Mouse (Mus musculus): ENCODE data around the gene Pbx1.
A peak's percentile ranks its signal among the peaks of the same experiment; 100 is the strongest.

The Pbx1 gene

GRCm38 (mm10) chr1:168225595-168226127 is 206.4 kb downstream of the Pbx1 start:
- DNase-seq (ENCODE audit: low spot score) = no peak

GRCm38 (mm10) chr1:168224218-168224617 is 207.9 kb downstream of the Pbx1 start:
- no peak for DNase-seq (ENCODE audit: low spot score)

GRCm38 (mm10) chr1:168222794-168223193 is 209.3 kb downstream of the Pbx1 start:
- DNase-seq (ENCODE audit: low spot score) = no peak

- DNase-seq (ENCODE audit: low spot score) = peak; percentile 53
These were observed 211.0 kb downstream of the Pbx1 start for GRCm38 (mm10) chr1:168221071-168221521.

GRCm38 (mm10) chr1:168215896-168216747 is 215.9 kb downstream of the Pbx1 start:
- DNase-seq (ENCODE audit: low spot score) = no peak

GRCm38 (mm10) chr1:168215468-168215867 is 216.6 kb downstream of the Pbx1 start:
- no peak for DNase-seq (ENCODE audit: low spot score)

GRCm38 (mm10) chr1:168214040-168214443 is 218.0 kb downstream of the Pbx1 start:
- DNase-seq (ENCODE audit: low spot score) = peak; percentile 82

- no peak for DNase-seq (ENCODE audit: low spot score)
These were observed 218.5 kb downstream of the Pbx1 start for GRCm38 (mm10) chr1:168213595-168213994.

- no peak for DNase-seq (ENCODE audit: low spot score)
These were observed 221.7 kb downstream of the Pbx1 start for GRCm38 (mm10) chr1:168210401-168210800.

GRCm38 (mm10) chr1:168200570-168201156 is 231.4 kb downstream of the Pbx1 start:
- no peak for DNase-seq (ENCODE audit: low spot score)

- no peak for DNase-seq (ENCODE audit: low spot score)
These were observed 233.8 kb downstream of the Pbx1 start for GRCm38 (mm10) chr1:168198276-168198675.

- DNase-seq (ENCODE audit: low spot score) = no peak
These were observed 234.2 kb downstream of the Pbx1 start for GRCm38 (mm10) chr1:168197908-168198258.

GRCm38 (mm10) chr1:168197195-168197907 is 234.7 kb downstream of the Pbx1 start:
- no peak for DNase-seq (ENCODE audit: low spot score)

- peak; percentile 32 for DNase-seq (ENCODE audit: low spot score)
These were observed 238.7 kb downstream of the Pbx1 start for GRCm38 (mm10) chr1:168193364-168193763.

- no peak for DNase-seq (ENCODE audit: low spot score)
These were observed 249.3 kb downstream of the Pbx1 start for GRCm38 (mm10) chr1:168182816-168183215.

- DNase-seq (ENCODE audit: low spot score) = peak; percentile 17
These were observed 251.2 kb downstream of the Pbx1 start for GRCm38 (mm10) chr1:168180622-168181441.

- no peak for DNase-seq (ENCODE audit: low spot score)
These were observed 252.4 kb downstream of the Pbx1 start for GRCm38 (mm10) chr1:168179691-168180090.

GRCm38 (mm10) chr1:168178611-168179010 is 253.5 kb downstream of the Pbx1 start:
- DNase-seq (ENCODE audit: low spot score) = no peak

GRCm38 (mm10) chr1:168175586-168175985 is 256.5 kb downstream of the Pbx1 start:
- DNase-seq (ENCODE audit: low spot score) = no peak

GRCm38 (mm10) chr1:168169791-168170190 is 262.3 kb downstream of the Pbx1 start:
- no peak for DNase-seq (ENCODE audit: low spot score)

- DNase-seq (ENCODE audit: low spot score) = no peak
These were observed 262.9 kb downstream of the Pbx1 start for GRCm38 (mm10) chr1:168169052-168169779.

Data from layer of hippocampus, adult 11-12 months (tissue).